Mouse (Mus musculus): Measurements from ENCODE around the gene Lancl1. TPM values are rescaled to one million over a fixed set of nuclear protein-coding genes. Genes with fewer than 3 reads are reported as not detected.

Gene Lancl1
- polyA plus RNA-seq, 1 experiment from 2014 or later, result 23.4 TPM

DNA sequence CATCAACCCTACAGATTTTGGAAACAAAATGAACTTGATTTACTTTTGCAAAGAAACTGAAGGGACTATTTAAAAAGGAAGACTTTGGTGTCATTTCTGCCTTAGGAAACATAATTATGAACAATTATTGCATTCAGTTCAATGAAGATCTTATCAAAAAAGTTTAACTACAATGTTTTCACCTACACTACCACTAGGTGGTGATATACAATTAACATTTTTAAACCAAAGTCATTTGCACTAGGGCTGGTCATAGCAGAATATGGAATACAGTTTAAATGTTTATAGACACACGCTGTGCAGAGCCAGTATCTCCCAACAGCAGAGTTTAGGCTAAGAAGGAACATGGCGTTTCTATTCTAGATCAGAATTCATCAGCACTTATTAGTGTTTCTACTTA lies 24.5 kb downstream of the Lancl1 start:
- Histone ChIP-seq H3K4me1 (replicated peaks) (no peaks in the 10 kb centered on the region), H3K27ac (replicated peaks) (no peak overlapping the region), H3K4me2 (no peak overlapping the region), H3K36me3 (replicated peaks) (no peaks in the 10 kb centered on the region; the same call in 1 of the 2 replicates), H3K9me3 (replicated peaks) (no peaks in the 10 kb centered on the region), H3K4me3 (replicated peaks) (no peak overlapping the region), H3K9ac (no peak overlapping the region), H3K27me3 (no peaks in the 10 kb centered on the region)
- 45% methylated on average over 2 of the region's 2 CpGs for WGBS (ENCODE audit: insufficient replicate concordance)
- no peak for ATAC-seq (ENCODE audit: insufficient read depth)

- Histone ChIP-seq H3K4me2 (no peak overlapping the region), H3K27ac (replicated peaks) (no peak overlapping the region), H3K27me3 (no peaks in the 10 kb centered on the region), H3K36me3 (replicated peaks) (0 out of 2 replicates have a peak, but pooled peaks cover 5% of the 10 kb centered on the region), H3K9me3 (replicated peaks) (no peaks in the 10 kb centered on the region), H3K9ac (no peak overlapping the region), H3K4me3 (replicated peaks) (no peak overlapping the region), H3K4me1 (replicated peaks) (no peaks in the 10 kb centered on the region)
- WGBS (ENCODE audit: insufficient replicate concordance), result 76% methylated on average over 3 of the region's 3 CpGs
- ATAC-seq (ENCODE audit: insufficient read depth), result no peak
These were observed 28.2 kb downstream of the Lancl1 start for GRCm38 (mm10) chr1:67010520-67010919.

- Histone ChIP-seq H3K4me2 (no peak overlapping the region), H3K27me3 (no peaks in the 10 kb centered on the region), H3K9me3 (replicated peaks) (no peaks in the 10 kb centered on the region), H3K9ac (no peak overlapping the region), H3K27ac (replicated peaks) (no peak overlapping the region), H3K4me3 (replicated peaks) (no peak overlapping the region), H3K36me3 (replicated peaks) (0 out of 2 replicates have a peak, but pooled peaks cover 12% of the 10 kb centered on the region), H3K4me1 (replicated peaks) (peaks cover 2% of the 10 kb centered on the region; the same call in 1 of the 2 replicates)
- 53% methylated on average over 3 of the region's 3 CpGs for WGBS (ENCODE audit: insufficient replicate concordance)
- no peak for ATAC-seq (ENCODE audit: insufficient read depth)
These were observed 35.0 kb downstream of the Lancl1 start for GRCm38 (mm10) chr1:67003699-67004098.

DNA sequence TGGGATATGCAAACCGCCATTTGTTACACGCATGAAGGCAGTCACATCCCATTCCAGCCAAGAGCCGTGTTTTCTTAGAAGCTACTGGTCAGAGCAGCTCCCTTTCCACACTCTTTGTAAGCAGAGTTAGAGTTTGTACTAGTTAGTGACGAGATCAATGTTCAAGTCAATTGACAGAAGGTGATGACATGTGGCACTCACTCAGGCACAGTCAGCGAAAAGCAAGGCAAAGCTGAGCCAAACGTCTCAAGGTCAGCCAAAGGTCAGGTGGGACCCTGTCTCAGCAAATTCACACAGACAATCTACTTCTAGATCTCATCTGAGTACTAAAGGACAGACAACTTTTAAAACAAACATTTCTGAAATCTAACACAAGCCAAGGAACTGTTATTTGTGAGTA lies 36.4 kb downstream of the Lancl1 start:
- Histone ChIP-seq H3K36me3 (replicated peaks) (0 out of 2 replicates have a peak, but pooled peaks cover 12% of the 10 kb centered on the region), H3K4me2 (no peak overlapping the region), H3K9ac (no peak overlapping the region), H3K27ac (replicated peaks) (no peak overlapping the region), H3K4me3 (replicated peaks) (no peak overlapping the region), H3K9me3 (replicated peaks) (no peaks in the 10 kb centered on the region), H3K4me1 (replicated peaks) (peaks cover 12% of the 10 kb centered on the region), H3K27me3 (no peaks in the 10 kb centered on the region)
- WGBS (ENCODE audit: insufficient replicate concordance), result 68% methylated on average over 6 of the region's 6 CpGs
- peak; percentile 47 for ATAC-seq (ENCODE audit: insufficient read depth)

- Histone ChIP-seq H3K9ac (no peak overlapping the region), H3K27me3 (no peaks in the 10 kb centered on the region), H3K4me1 (replicated peaks) (peaks cover 12% of the 10 kb centered on the region), H3K4me3 (replicated peaks) (no peak overlapping the region), H3K27ac (replicated peaks) (no peak overlapping the region), H3K36me3 (replicated peaks) (0 out of 2 replicates have a peak, but pooled peaks cover 9% of the 10 kb centered on the region), H3K4me2 (no peak overlapping the region), H3K9me3 (replicated peaks) (no peaks in the 10 kb centered on the region)
- 63% methylated on average over 1 of the region's 1 CpGs for whole genome bisulfite sequencing (ENCODE audit: insufficient replicate concordance)
- ATAC-seq (ENCODE audit: insufficient read depth), result no peak
These were observed 37.3 kb downstream of the Lancl1 start for GRCm38 (mm10) chr1:67001367-67001766.

GRCm38 (mm10) chr1:67000484-67000883 lies 38.2 kb downstream of the Lancl1 start:
- no peaks in the 10 kb centered on the region for H3K27me3 ChIP-seq
- H3K4me3 ChIP-seq (replicated peaks), result no peak overlapping the region
- H3K4me2 ChIP-seq, result no peak overlapping the region
- H3K9ac ChIP-seq, result no peak overlapping the region
- H3K9me3 ChIP-seq (replicated peaks), result no peaks in the 10 kb centered on the region
- H3K27ac ChIP-seq (replicated peaks), result no peak overlapping the region
- 0 out of 2 replicates have a peak, but pooled peaks cover 6% of the 10 kb centered on the region for H3K36me3 ChIP-seq (replicated peaks)
- ATAC-seq (ENCODE audit: insufficient read depth), result no peak; the same call in 1 of the 2 replicates
- H3K4me1 ChIP-seq (replicated peaks), result peaks cover 12% of the 10 kb centered on the region
- 69% methylated on average over 3 of the region's 3 CpGs for WGBS (ENCODE audit: insufficient replicate concordance)

GRCm38 (mm10) chr1:66998601-66999000 lies 40.1 kb downstream of the Lancl1 start:
- no peaks in the 10 kb centered on the region for H3K36me3 ChIP-seq (replicated peaks)
- WGBS (ENCODE audit: insufficient replicate concordance), result 66% methylated on average over 1 of the region's 1 CpGs
- peaks cover 12% of the 10 kb centered on the region for H3K4me1 ChIP-seq (replicated peaks)
- no peak overlapping the region for H3K27ac ChIP-seq (replicated peaks)
- no peaks in the 10 kb centered on the region for H3K9me3 ChIP-seq (replicated peaks)
- no peak overlapping the region for H3K4me2 ChIP-seq
- H3K4me3 ChIP-seq (replicated peaks), result no peak overlapping the region
- ATAC-seq (ENCODE audit: insufficient read depth), result no peak
- H3K27me3 ChIP-seq, result no peaks in the 10 kb centered on the region
- no peak overlapping the region for H3K9ac ChIP-seq

GRCm38 (mm10) chr1:66998188-66998587 lies 40.5 kb downstream of the Lancl1 start:
- H3K27ac ChIP-seq (replicated peaks), result no peak overlapping the region
- H3K4me2 ChIP-seq, result no peak overlapping the region
- no peaks in the 10 kb centered on the region for H3K36me3 ChIP-seq (replicated peaks)
- H3K9ac ChIP-seq, result no peak overlapping the region
- 0 out of 2 replicates have a peak, but pooled peaks have one; percentile 52 for ATAC-seq (ENCODE audit: insufficient read depth)
- 39% methylated on average over 4 of the region's 4 CpGs for WGBS (ENCODE audit: insufficient replicate concordance)
- no peaks in the 10 kb centered on the region for H3K9me3 ChIP-seq (replicated peaks)
- no peak overlapping the region for H3K4me3 ChIP-seq (replicated peaks)
- peaks cover 12% of the 10 kb centered on the region for H3K4me1 ChIP-seq (replicated peaks)
- H3K27me3 ChIP-seq, result no peaks in the 10 kb centered on the region

GRCm38 (mm10) chr1:66996819-66997218 lies 41.9 kb downstream of the Lancl1 start:
- Histone ChIP-seq H3K9me3 (replicated peaks) (no peaks in the 10 kb centered on the region), H3K4me1 (replicated peaks) (peaks cover 12% of the 10 kb centered on the region), H3K36me3 (replicated peaks) (no peaks in the 10 kb centered on the region), H3K4me2 (no peak overlapping the region), H3K27ac (replicated peaks) (no peak overlapping the region), H3K9ac (no peak overlapping the region), H3K27me3 (no peaks in the 10 kb centered on the region), H3K4me3 (replicated peaks) (no peak overlapping the region)
- no peak for ATAC-seq (ENCODE audit: insufficient read depth)
- WGBS (ENCODE audit: insufficient replicate concordance), result 65% methylated on average over 2 of the region's 2 CpGs

DNA sequence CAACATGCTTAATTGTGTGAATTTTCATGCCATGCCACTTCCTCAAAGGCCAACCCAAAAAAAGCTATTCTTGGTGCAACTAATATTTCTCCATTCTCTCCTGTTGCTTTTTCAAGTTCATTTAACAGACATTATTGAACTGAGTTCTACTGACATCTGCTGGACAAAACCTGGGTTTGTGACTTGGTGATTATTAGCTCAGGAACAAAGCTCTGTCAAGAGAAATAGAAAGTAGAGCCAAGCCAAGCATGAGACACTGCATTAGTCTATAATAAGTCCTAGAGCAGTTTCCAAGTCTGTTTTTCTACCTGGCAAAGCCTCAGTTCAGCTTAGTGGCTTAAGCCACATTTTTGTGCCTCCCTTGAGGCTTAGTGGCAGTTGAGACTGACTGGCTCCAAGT lies 45.9 kb downstream of the Lancl1 start:
- ATAC-seq (ENCODE audit: insufficient read depth), result no peak
- H3K4me1 ChIP-seq (replicated peaks), result 0 out of 2 replicates have a peak, but pooled peaks cover under 1% of the 10 kb centered on the region

DNA sequence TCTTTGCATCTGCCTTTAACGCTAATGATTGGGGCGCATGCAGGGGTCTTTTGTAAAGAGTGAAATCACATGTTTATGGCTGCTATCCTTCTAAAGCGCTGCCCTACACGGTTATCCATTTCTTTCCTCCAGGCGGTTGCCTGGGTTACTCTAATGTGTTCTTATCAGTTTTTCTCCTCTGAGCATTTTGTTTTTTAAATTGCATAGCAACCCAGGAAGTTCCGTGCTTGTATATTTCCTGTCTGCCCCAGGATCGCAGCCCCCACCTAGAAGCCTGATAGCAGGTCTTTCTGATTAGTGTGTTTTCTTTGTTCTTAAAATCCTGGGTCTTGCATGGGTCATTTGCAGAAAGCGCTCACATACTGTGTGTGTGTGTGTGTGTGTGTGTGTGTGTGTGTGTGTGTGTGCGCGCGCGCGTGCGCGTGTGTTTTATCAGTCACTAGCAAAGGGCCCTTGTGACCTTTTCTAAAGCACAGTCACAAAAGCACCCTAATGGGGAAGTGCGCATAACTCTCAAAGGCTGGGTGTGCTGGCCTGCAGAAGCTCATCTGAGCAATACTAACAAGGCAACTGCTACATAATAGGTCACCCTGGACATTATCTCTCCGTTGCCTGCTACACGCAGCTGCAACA lies 51.0 kb downstream of the Lancl1 start:
- Histone ChIP-seq H3K9me3 (replicated peaks) (no peaks in the 10 kb centered on the region), H3K4me2 (peak overlapping the region; percentile 37), H3K27ac (replicated peaks) (no peak overlapping the region), H3K4me3 (replicated peaks) (no peak overlapping the region), H3K36me3 (replicated peaks) (no peaks in the 10 kb centered on the region), H3K27me3 (no peaks in the 10 kb centered on the region), H3K9ac (no peak overlapping the region), H3K4me1 (replicated peaks) (no peaks in the 10 kb centered on the region)
- no peak for ATAC-seq (ENCODE audit: insufficient read depth)
- WGBS (ENCODE audit: insufficient replicate concordance), result 47% methylated on average over 18 of the region's 18 CpGs

More for the DNA sequence above, 45.9 kb downstream of the Lancl1 start:
- Histone ChIP-seq H3K4me3 (replicated peaks) (no peak overlapping the region), H3K9me3 (replicated peaks) (no peaks in the 10 kb centered on the region), H3K4me2 (no peak overlapping the region), H3K27ac (replicated peaks) (no peak overlapping the region), H3K27me3 (no peaks in the 10 kb centered on the region), H3K9ac (no peak overlapping the region), H3K36me3 (replicated peaks) (no peaks in the 10 kb centered on the region)

GRCm38 (mm10) chr1:66985906-66986305 lies 52.8 kb downstream of the Lancl1 start:
- Histone ChIP-seq H3K4me1 (replicated peaks) (no peaks in the 10 kb centered on the region), H3K27me3 (no peaks in the 10 kb centered on the region), H3K9me3 (replicated peaks) (no peaks in the 10 kb centered on the region), H3K4me3 (replicated peaks) (no peak overlapping the region), H3K9ac (no peak overlapping the region), H3K27ac (replicated peaks) (no peak overlapping the region), H3K4me2 (no peak overlapping the region), H3K36me3 (replicated peaks) (no peaks in the 10 kb centered on the region)
- ATAC-seq (ENCODE audit: insufficient read depth), result no peak
- 71% methylated on average over 4 of the region's 4 CpGs for WGBS (ENCODE audit: insufficient replicate concordance)

Data from liver, embryonic 15.5 days (tissue).